Mouse (Mus musculus): ENCODE results near the gene 1700025B11Rik. TPM values are rescaled to one million over a fixed set of nuclear protein-coding genes. Genes with fewer than 3 reads are reported as not detected.
"Not testable (repeated sequence)": the region's sequence is repeated elsewhere in the genome, so short reads cannot be mapped to it uniquely, and the experiment has no call there.

The 1700025B11Rik gene
- polyA plus RNA-seq, 1 experiment from 2014 or later, result not detected

DNA sequence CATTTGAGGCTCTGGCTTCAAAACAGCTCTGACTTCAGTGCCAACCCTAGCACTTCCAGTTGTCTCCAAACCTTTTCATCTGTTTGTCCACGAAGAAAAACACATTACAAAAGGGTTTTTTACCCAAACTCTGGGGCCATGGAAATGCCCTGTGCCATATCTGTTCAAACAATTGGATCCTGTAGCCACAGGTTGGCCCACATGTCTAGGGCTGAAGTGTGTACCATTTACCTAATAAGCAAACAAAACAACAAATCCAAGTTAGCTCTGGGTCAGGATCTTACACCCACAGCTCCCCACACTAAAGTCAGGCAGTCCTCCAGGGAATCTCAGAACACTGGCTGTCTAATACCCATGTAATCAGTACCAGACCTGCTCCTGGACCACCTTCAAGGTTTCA, 22.5 kb downstream of the 1700025B11Rik start:
- ATAC-seq; H3K4me3 ChIP-seq (replicated peaks); H3K9me3 ChIP-seq; H3K4me2 ChIP-seq (replicated peaks); H3K27ac ChIP-seq; H3K4me1 ChIP-seq (replicated peaks); H3K27me3 ChIP-seq; H3K36me3 ChIP-seq; H3K9ac ChIP-seq (replicated peaks): not testable (repeated sequence)
- 31% methylated on average over 1 of the region's 1 CpGs for WGBS

DNA sequence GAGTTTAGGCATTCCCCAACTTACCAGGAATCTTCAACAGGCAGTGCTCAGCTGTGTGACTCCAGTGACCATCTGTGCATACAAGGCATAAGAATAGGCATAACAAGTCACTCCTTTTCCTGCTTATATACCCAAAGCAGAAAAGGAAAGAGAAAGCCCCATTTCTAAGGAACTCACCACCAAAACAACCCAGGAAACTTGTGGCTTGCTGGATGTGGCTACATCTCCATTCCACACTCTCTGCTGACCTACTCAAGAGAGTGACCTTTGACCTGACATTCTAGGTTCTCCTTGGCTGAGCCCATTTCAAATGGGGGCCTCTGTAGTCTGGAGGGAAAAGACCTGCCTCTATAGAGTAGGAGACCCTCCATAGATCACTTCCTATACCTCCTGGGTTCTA, 28.5 kb downstream of the 1700025B11Rik start, which contains the start of gene Apol7c:
Gene Apol7c, minus strand, starts transcription at position 101 of the 400 bp plus-strand sequence.
- H3K9me3 ChIP-seq, result no peaks in the 10 kb centered on the region
- no peaks in the 10 kb centered on the region for H3K36me3 ChIP-seq
- H3K4me2 ChIP-seq (replicated peaks), result no peak within 1 kb of the TSS
- no peak within 1 kb of the TSS for H3K4me3 ChIP-seq (replicated peaks)
- no peaks in the 10 kb centered on the region for H3K27me3 ChIP-seq
- no peak within 1 kb of the TSS for H3K9ac ChIP-seq (replicated peaks)
- H3K27ac ChIP-seq, result no peak within 1 kb of the TSS
- ATAC-seq, result no peak
- H3K4me1 ChIP-seq (replicated peaks), result no peaks in the 10 kb centered on the region

DNA sequence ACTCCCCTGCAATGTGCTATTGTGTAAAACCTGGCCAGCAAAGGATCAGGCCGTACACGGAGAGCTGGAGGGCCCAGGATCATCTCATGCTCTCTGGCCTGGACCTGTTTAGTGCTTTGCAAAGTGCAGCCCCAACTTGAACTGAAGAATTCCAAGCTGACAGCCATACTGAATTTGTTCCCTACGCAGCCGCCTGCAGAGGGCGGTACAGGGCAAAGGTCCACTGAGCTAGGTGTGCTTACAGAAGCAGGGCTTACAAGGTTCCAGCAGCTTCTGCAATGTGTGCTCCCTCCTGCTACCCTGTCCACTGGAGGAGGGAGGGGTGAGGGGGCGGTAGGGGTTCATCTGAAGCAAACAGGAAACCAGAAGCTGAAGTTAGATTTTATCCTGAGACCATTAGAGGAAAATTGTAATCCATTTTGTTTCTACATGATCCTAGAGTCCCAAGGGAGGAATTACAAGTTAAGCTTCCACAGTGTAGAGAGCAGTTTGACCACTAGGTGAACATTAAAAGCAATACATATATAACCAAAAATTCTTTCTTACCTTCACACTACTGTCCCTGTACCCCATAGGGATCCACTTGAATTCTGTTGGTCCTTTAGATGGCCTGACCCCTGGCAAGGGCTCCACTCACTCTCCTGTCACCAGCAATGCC, 38.4 kb downstream of the 1700025B11Rik start:
- not testable (repeated sequence) for ATAC-seq; H3K4me3 ChIP-seq (replicated peaks); H3K4me2 ChIP-seq (replicated peaks); H3K9me3 ChIP-seq; H3K4me1 ChIP-seq (replicated peaks); H3K36me3 ChIP-seq; H3K27me3 ChIP-seq; H3K9ac ChIP-seq (replicated peaks); H3K27ac ChIP-seq
- 10% methylated on average over 6 of the region's 6 CpGs for WGBS

DNA sequence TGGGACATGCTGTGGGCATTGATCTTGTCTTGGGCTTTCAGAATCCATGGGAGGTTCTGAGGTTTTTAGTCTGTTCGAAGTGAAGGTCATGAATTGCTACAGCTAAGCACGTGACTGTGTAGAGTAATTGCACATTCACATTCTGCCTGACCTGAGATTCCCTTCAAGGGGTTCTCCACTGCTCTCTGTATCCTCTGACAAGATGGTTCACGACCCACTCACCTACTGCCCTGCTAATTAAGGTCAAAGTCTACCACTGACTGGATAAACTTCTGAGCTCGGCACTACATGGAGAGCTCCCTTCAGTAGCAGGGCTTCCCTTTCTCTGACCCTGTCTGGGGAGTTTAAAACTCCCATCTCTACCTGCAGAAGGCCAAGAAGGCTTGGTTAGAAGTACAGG, 41.1 kb downstream of the 1700025B11Rik start:
- not testable (repeated sequence) for H3K36me3 ChIP-seq; ATAC-seq; H3K27ac ChIP-seq; H3K4me1 ChIP-seq (replicated peaks); H3K9ac ChIP-seq (replicated peaks); H3K4me2 ChIP-seq (replicated peaks); H3K9me3 ChIP-seq; H3K27me3 ChIP-seq; H3K4me3 ChIP-seq (replicated peaks)
- 76% methylated on average over 4 of the region's 4 CpGs for WGBS

Other genes starting within 250 kb of the 1700025B11Rik start
- gene Apol7a, start 162.8 kb downstream of the 1700025B11Rik start, polyA plus RNA-seq (2015; fragmentation: Nextera tagmentation; extraction: Ambion mirVana), result not detected in 2 replicates
- 0.04 TPM in 1 of 2 replicates, not detected in the other for gene Apol9a, start 150.8 kb downstream of the 1700025B11Rik start, polyA plus RNA-seq (2015; fragmentation: Nextera tagmentation; extraction: Ambion mirVana)
- not detected in 2 replicates for gene Apol7b, start 114.4 kb downstream of the 1700025B11Rik start, polyA plus RNA-seq (2015; fragmentation: Nextera tagmentation; extraction: Ambion mirVana)
- gene Apol10a, start 84.8 kb downstream of the 1700025B11Rik start, polyA plus RNA-seq (2015; fragmentation: Nextera tagmentation; extraction: Ambion mirVana), result not detected in 2 replicates
- not detected in 2 replicates for gene Apol11a, start 53.6 kb downstream of the 1700025B11Rik start, polyA plus RNA-seq (2015; fragmentation: Nextera tagmentation; extraction: Ambion mirVana)
- gene Apol7c, start 28.6 kb downstream of the 1700025B11Rik start, polyA plus RNA-seq (2015; fragmentation: Nextera tagmentation; extraction: Ambion mirVana), result not detected in 2 replicates
- gene Apol10b, start 34.2 kb upstream of the 1700025B11Rik start, polyA plus RNA-seq (2015; fragmentation: Nextera tagmentation; extraction: Ambion mirVana), result not detected in 2 replicates
- gene Gm36245, start 37.4 kb upstream of the 1700025B11Rik start, polyA plus RNA-seq (2015; fragmentation: Nextera tagmentation; extraction: Ambion mirVana), result not detected in 2 replicates
- gene Apol11b, start 81.4 kb upstream of the 1700025B11Rik start, polyA plus RNA-seq (2015; fragmentation: Nextera tagmentation; extraction: Ambion mirVana), result 0.10 TPM in 1 of 2 replicates, not detected in the other
- not detected in 2 replicates for gene Apol7e, start 137.0 kb upstream of the 1700025B11Rik start, polyA plus RNA-seq (2015; fragmentation: Nextera tagmentation; extraction: Ambion mirVana)
- gene Apol9b, start 167.1 kb upstream of the 1700025B11Rik start, polyA plus RNA-seq (2015; fragmentation: Nextera tagmentation; extraction: Ambion mirVana), result not detected in 2 replicates
- 0.23 TPM in 1 of 2 replicates, not detected in the other for gene Apol8, start 195.1 kb upstream of the 1700025B11Rik start, polyA plus RNA-seq (2015; fragmentation: Nextera tagmentation; extraction: Ambion mirVana)